In genomic region chr1:135765645-135766591, GRCm38 (mm10) we compare ENCODE assay signal across 8 mouse cellular contexts. TPM values are rescaled to one million over a fixed set of nuclear protein-coding genes. Genes with fewer than 3 reads are reported as not detected.
A peak's percentile ranks its signal among the peaks of the same experiment; 100 is the strongest.
DNase-seq lines count a peak whose midpoint lies in the region; ATAC-seq lines count a peak whose summit lies in the region.

Gene Phlda3 (plus strand): TSS chr1:135766119.

- peak; percentile 88 for DNase-seq in embryo, embryonic 11 days
- DNase-seq in heart, adult 11 months: peak; percentile 99
- DNase-seq in kidney, adult 11 months: peak; percentile 62
- peak; percentile 79 for DNase-seq in midbrain, embryonic 14.5 days
- DNase-seq in splenic B cell, adult 2 months (ENCODE audit: low read depth, low spot score): peak; percentile 39

- no peak for ATAC-seq in erythroblast, adult 5-6 weeks (replicated peaks; ENCODE audit: low FRiP score, poor library complexity, severe bottlenecking)
- ATAC-seq in limb, embryonic 13.5 days (ENCODE audit: low FRiP score, low read depth): peak; percentile 91
- ATAC-seq in midbrain, embryonic 14.5 days (ENCODE audit: low FRiP score, low TSS enrichment): peak; percentile 88

- WGBS in limb, embryonic 13.5 days: under 1% methylated on average over 86 of the region's 90 CpGs
- WGBS in midbrain, embryonic 14.5 days: under 1% methylated on average over 85 of the region's 90 CpGs

- no peaks in the 10 kb centered on the region for H3K9me3 ChIP-seq in erythroblast, embryonic 14.5 days (ENCODE audit: control insufficient read depth, low read length)
- H3K9me3 ChIP-seq in limb, embryonic 13.5 days: no peaks in the 10 kb centered on the region
- H3K9me3 ChIP-seq in midbrain, embryonic 14.5 days (ENCODE audit: control insufficient read depth, low read length): no peaks in the 10 kb centered on the region

- peak within 1 kb of the TSS; percentile 87 for H3K4me2 ChIP-seq in limb, embryonic 13.5 days (replicated peaks)
- peak within 1 kb of the TSS; percentile 94 for H3K4me2 ChIP-seq in midbrain, embryonic 14.5 days (ENCODE audit: low read length)

- H3K27me3 ChIP-seq in erythroblast, embryonic 14.5 days (ENCODE audit: control insufficient read depth): no peaks in the 10 kb centered on the region; the same call in 1 of the 2 replicates
- H3K27me3 ChIP-seq in limb, embryonic 13.5 days: no peaks in the 10 kb centered on the region
- H3K27me3 ChIP-seq in midbrain, embryonic 14.5 days (ENCODE audit: control insufficient read depth, insufficient read depth, low read length): peaks cover 5% of the 10 kb centered on the region; the same call in 1 of the 2 replicates
- no peaks in the 10 kb centered on the region for H3K27me3 ChIP-seq in splenic B cell, adult 2 months (ENCODE audit: control insufficient read depth, insufficient read depth, low read length, poor library complexity, severe bottlenecking)

- peaks cover 98% of the 10 kb centered on the region for H3K4me1 ChIP-seq in erythroblast, embryonic 14.5 days (ENCODE audit: control insufficient read depth)
- H3K4me1 ChIP-seq in limb, embryonic 13.5 days: peaks cover 61% of the 10 kb centered on the region
- H3K4me1 ChIP-seq in midbrain, embryonic 14.5 days (ENCODE audit: control insufficient read depth, insufficient read depth, low read length): peaks cover 17% of the 10 kb centered on the region

- peaks cover 42% of the 10 kb centered on the region for H3K36me3 ChIP-seq in erythroblast, embryonic 14.5 days (ENCODE audit: control insufficient read depth)
- H3K36me3 ChIP-seq in limb, embryonic 13.5 days: peaks cover 24% of the 10 kb centered on the region
- H3K36me3 ChIP-seq in midbrain, embryonic 14.5 days (ENCODE audit: control insufficient read depth, insufficient read depth, low read length): no peaks in the 10 kb centered on the region
- H3K36me3 ChIP-seq in splenic B cell, adult 2 months (ENCODE audit: control insufficient read depth, insufficient read depth, low read length, poor library complexity, severe bottlenecking): no peaks in the 10 kb centered on the region

- H3K4me3 ChIP-seq in erythroblast, embryonic 14.5 days (replicated peaks): peak within 1 kb of the TSS; percentile 97
- peak within 1 kb of the TSS; percentile 80 for H3K4me3 ChIP-seq in limb, embryonic 13.5 days
- peak within 1 kb of the TSS; percentile 56 for H3K4me3 ChIP-seq in midbrain, embryonic 14.5 days (replicated peaks; ENCODE audit: low read depth, low read length)

- H3K9ac ChIP-seq in limb, embryonic 13.5 days: peak within 1 kb of the TSS; percentile 92
- peak within 1 kb of the TSS; percentile 75 for H3K9ac ChIP-seq in midbrain, embryonic 14.5 days (replicated peaks; ENCODE audit: low read length)

- H3K27ac ChIP-seq in limb, embryonic 13.5 days: peak within 1 kb of the TSS; percentile 90
- peak within 1 kb of the TSS; percentile 74 for H3K27ac ChIP-seq in midbrain, embryonic 14.5 days (replicated peaks; ENCODE audit: low read depth, low read length)

RNA-seq across cellular contexts. Expression of gene Phlda3, which starts in this region (rescaled TPM):
- 11.2 and 11.3 TPM in 2 replicates for polyA plus RNA-seq in erythroblast, embryonic 14.5 days (2012)
- total RNA-seq in erythroblast, adult 5-6 weeks (2015; ENCODE audit: low replicate concordance): not detected in 2 replicates
- total RNA-seq in erythroblast, adult 5-6 weeks (2017; ENCODE audit: low replicate concordance): not detected in 2 replicates
- polyA plus RNA-seq in limb, embryonic 13.5 days (2015; fragmentation: Nextera tagmentation; extraction: Ambion mirVana): 56.6 and 62.8 TPM in 2 replicates
- polyA plus RNA-seq in midbrain, embryonic 14.5 days (2014; fragmentation: Nextera tagmentation; extraction: Ambion mirVana): 20.7 and 25.1 TPM in 2 replicates

Comparison
In these comparisons a context has a peak if more than half of its experiments do, and no peak if none do; other contexts are left out.
1. DNase-seq: peak in every context shown above with its lines; median percentile 99 in heart, adult 11 months; 88 in embryo, embryonic 11 days; 79 in midbrain, embryonic 14.5 days; 62 in kidney, adult 11 months; 39 in splenic B cell, adult 2 months.